Mouse (Mus musculus) midbrain, postnatal 0 days (tissue): ENCODE data around the gene Tff2. TPM values are rescaled to one million over a fixed set of nuclear protein-coding genes. Genes with fewer than 3 reads are reported as not detected.

Experiments
- ATAC-seq: fragments of 200-750 bp; cut with Nextera tagmentation; 2 replicates; pipeline ENCODE4 v1.8.0; 2017; ENCODE audit warnings: moderate number of reproducible peaks, mild to moderate bottlenecking, moderate TSS enrichment, moderate library complexity; ENCODE audit not compliant: low FRiP score
- DNase-seq: peaks from one replicate; pipeline ENCODE4 v3.0.0-alpha.2; 2015; ENCODE audit warnings: low spot score
- H3K27ac ChIP-seq: fragments of 300-500 bp; sonication (generic); 2 replicates; pipeline ENCODE4 v1.5.1; 2014; ENCODE audit warnings: low read depth, mild to moderate bottlenecking, low read length, mixed read lengths
- H3K27me3 ChIP-seq: fragments of 300-500 bp; sonication (generic); 2 replicates; pipeline ENCODE4 v1.6.1; 2014; ENCODE audit warnings: low read length, control low read depth, mixed read lengths; ENCODE audit not compliant: insufficient read depth
- H3K36me3 ChIP-seq: fragments of 300-500 bp; sonication (generic); 2 replicates; pipeline ENCODE4 v1.6.1; 2014; ENCODE audit warnings: low read length, control low read depth, mixed read lengths; ENCODE audit not compliant: insufficient read depth
- H3K4me1 ChIP-seq: fragments of 300-500 bp; sonication (generic); 2 replicates; pipeline ENCODE4 v1.6.1; 2014; ENCODE audit warnings: mild to moderate bottlenecking, control low read depth, antibody characterized with exemption, low read length, mixed read lengths; ENCODE audit not compliant: insufficient read depth
- H3K4me2 ChIP-seq: fragments of 300-500 bp; sonication (generic); 2 replicates; pipeline ENCODE4 v1.6.1; 2014; ENCODE audit warnings: low read depth, mild to moderate bottlenecking, low read length, mixed read lengths; ENCODE audit not compliant: poor library complexity, severe bottlenecking
- H3K4me3 ChIP-seq: fragments of 300-500 bp; sonication (generic); 2 replicates; pipeline ENCODE4 v1.5.1; 2014; ENCODE audit warnings: low read depth, mild to moderate bottlenecking, low read length, moderate library complexity
- H3K9ac ChIP-seq: fragments of 300-500 bp; sonication (generic); replicated peaks from 2 replicates; pipeline ENCODE4 v1.6.1; 2014; ENCODE audit warnings: mild to moderate bottlenecking, low read length, moderate library complexity, mixed read lengths; ENCODE audit not compliant: poor library complexity, severe bottlenecking
- H3K9me3 ChIP-seq: fragments of 300-500 bp; sonication (generic); 2 replicates; pipeline ENCODE4 v1.6.1; 2016; ENCODE audit warnings: low read length, control low read depth
- CTCF ChIP-seq: IDR thresholded peaks from 2 replicates; pipeline ENCODE4 v1.5.1; 2016; ENCODE audit warnings: antibody characterized with exemption, mild to moderate bottlenecking
- WGBS: fragments of 180-500 bp; shearing (Covaris S2); extraction: QIAGEN DNeasy Blood & Tissue Kit; methylation state at CpG from one replicate; pipeline ENCODE4 v1.1.7; 2014; 5-methylcytosine and 5-hydroxymethylcytosine counted together
- polyA plus RNA-seq: library from polyadenylated mRNA; unstranded; fragments of >200 nt; fragmentation: Nextera tagmentation; extraction: Ambion mirVana; gene quantifications from 2 replicates; pipeline ENCODE4 v1.2.1, GENCODE M21; 2015
- total RNA-seq: library from RNA; depleted of rRNA; stranded (reverse); fragments of >200 nt; gene quantifications from 2 replicates; pipeline ENCODE4 v1.2.3, GENCODE M21; 2014; rRNA removed

Gene Tff2
- total and polyA plus RNA-seq, 2 experiments from 2014 or later = not detected

DNA sequence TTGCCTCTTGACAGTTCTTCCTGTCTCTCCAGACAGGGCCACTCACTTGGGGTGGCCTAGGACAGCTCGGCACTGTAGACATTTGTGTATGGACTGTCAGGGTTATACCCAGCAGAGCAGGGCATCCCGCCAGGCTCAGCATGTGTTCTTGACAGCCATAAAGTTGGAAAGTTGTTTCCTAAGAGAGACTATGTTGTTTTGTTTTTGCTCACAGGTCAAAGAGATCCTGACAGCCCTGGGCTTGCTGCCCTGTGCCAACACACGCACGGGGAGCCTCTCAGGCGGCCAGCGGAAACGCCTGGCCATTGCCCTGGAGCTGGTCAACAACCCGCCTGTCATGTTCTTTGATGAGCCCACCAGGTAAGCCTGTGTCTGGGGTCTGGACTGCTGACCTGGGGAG is 40.3 kb downstream of the Tff2 start:
- Histone ChIP-seq H3K4me3 (no peak overlapping the region), H3K4me2 (no peak overlapping the region), H3K27me3 (no peaks in the 10 kb centered on the region), H3K9me3 (no peaks in the 10 kb centered on the region), H3K36me3 (peaks cover 63% of the 10 kb centered on the region), H3K27ac (no peak overlapping the region), H3K9ac (no peak overlapping the region), H3K4me1 (no peaks in the 10 kb centered on the region)
- DNase-seq (no peak), ATAC-seq (no peak)
- WGBS = 84% methylated on average over 8 of the region's 8 CpGs
- TF ChIP-seq CTCF = no peak

DNA sequence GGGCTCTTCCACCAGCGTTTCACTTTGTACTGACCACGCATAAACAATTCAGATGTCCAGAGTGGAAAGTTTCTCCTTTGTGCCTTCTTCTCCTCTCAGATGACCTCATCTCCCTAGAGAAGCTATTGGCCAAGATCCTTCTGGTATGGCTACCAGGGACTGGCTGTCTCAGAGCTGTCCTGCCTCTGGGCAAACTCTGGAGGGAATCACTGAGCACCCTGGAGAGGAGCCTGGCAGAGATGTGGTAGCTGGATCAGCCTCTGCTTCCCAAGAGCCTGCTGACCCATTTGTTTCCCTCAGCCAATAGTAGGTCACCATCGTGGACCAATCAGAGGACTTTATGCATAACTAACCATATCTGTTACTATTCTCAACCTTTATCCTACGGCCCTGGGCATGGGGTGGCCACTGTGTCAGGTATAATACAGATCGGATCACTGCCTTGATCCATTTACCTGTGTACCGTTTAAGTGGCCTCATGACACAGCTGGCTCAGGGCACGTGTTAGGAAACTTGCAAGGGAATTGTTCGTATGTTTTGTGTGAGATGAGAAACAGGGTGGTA is 41.0 kb downstream of the Tff2 start:
- H3K36me3 ChIP-seq = peaks cover 57% of the 10 kb centered on the region
- H3K4me2 ChIP-seq = no peak overlapping the region
- H3K4me3 ChIP-seq = no peak overlapping the region
- H3K27me3 ChIP-seq = no peaks in the 10 kb centered on the region
- no peaks in the 10 kb centered on the region for H3K4me1 ChIP-seq
- 89% methylated on average over 8 of the region's 8 CpGs for WGBS
- no peak overlapping the region for H3K27ac ChIP-seq
- ATAC-seq (no peak), DNase-seq (no peak)
- no peaks in the 10 kb centered on the region for H3K9me3 ChIP-seq
- H3K9ac ChIP-seq = no peak overlapping the region
- TF ChIP-seq CTCF = no peak

DNA sequence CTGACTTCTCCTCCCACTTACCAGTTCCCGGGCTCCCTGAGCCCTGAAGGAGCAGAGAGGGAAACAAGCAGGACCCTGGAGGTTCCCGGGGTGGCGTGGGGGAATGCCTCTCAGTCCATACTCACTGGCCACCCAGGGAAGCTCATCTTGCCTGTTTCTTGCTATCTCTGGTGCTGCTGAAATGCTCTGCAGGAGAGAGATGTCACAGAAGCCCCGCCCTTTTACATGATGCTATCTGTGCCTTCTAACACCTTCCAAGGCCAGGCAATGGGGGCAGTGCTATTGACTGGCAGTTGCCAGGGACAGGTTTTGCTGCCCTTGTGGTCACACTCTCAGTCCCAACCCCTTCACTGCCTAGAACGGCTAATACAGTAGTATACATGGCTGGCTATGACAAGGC is 45.3 kb downstream of the Tff2 start:
- ATAC-seq = no peak
- WGBS = 86% methylated on average over 5 of the region's 5 CpGs
- Histone ChIP-seq H3K9ac (no peak overlapping the region), H3K4me1 (no peaks in the 10 kb centered on the region), H3K27ac (no peak overlapping the region), H3K4me2 (no peak overlapping the region), H3K27me3 (no peaks in the 10 kb centered on the region), H3K36me3 (peaks cover 35% of the 10 kb centered on the region), H3K4me3 (no peak overlapping the region), H3K9me3 (no peaks in the 10 kb centered on the region)
- no peak for TF ChIP-seq CTCF
- no peak for DNase-seq

DNA sequence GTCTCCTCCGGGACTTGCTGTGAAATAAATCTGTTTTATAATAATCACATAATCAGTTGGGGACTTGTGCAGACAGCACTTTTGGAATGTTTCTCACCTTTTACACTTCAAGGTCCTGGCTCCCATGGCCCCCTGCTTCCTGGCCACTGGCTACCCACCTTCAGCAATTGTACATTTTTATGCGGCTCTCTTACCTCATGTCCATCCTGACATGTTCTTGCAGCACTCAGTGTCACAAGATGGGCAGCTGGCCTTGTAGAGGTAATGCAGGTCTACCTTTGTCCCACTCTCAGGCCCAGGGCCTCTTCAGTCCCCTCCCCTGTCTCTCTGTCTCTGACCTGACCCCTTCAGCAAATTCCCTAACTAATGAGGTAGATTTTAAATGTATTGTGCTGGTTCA is 47.2 kb downstream of the Tff2 start:
- H3K36me3 ChIP-seq = peaks cover 20% of the 10 kb centered on the region

DNA sequence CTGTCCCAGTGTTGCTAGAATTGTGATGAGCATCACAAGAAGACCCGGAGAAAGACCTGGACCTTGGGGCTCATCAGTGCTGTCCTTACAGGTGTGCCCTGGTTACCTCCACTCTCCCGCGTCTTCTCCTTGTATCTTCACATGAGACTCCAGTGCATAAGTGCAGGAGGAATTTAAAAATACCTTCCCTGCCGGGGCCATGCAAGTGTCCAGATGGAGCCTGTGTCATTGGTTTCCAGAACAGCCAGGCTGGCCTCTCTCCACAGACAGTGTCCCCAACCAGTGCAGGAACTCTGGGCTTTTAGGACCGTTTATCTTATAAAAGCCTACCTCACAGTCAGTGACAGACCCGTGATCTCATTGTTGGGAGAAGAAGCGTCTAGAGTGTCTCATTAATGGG is 48.5 kb downstream of the Tff2 start:
- no peak for ATAC-seq
- H3K27me3 ChIP-seq = no peaks in the 10 kb centered on the region
- H3K4me1 ChIP-seq = peaks cover 6% of the 10 kb centered on the region; the same call in 1 of the 2 replicates
- H3K27ac ChIP-seq = no peak overlapping the region
- no peak overlapping the region for H3K4me3 ChIP-seq
- H3K4me2 ChIP-seq = no peak overlapping the region
- no peak for DNase-seq
- no peaks in the 10 kb centered on the region for H3K9me3 ChIP-seq
- H3K36me3 ChIP-seq = peaks cover 16% of the 10 kb centered on the region
- 90% methylated on average over 7 of the region's 7 CpGs for WGBS
- no peak overlapping the region for H3K9ac ChIP-seq
- no peak for TF ChIP-seq CTCF

More for the DNA sequence above, 47.2 kb downstream of the Tff2 start:
- H3K4me2 ChIP-seq = no peak overlapping the region
- TF ChIP-seq CTCF = no peak
- 100% methylated on average over 2 of the region's 2 CpGs for WGBS
- H3K9me3 ChIP-seq = no peaks in the 10 kb centered on the region
- DNase-seq = no peak
- H3K27ac ChIP-seq = no peak overlapping the region
- no peak for ATAC-seq
- no peak overlapping the region for H3K4me3 ChIP-seq
- no peak overlapping the region for H3K9ac ChIP-seq
- H3K27me3 ChIP-seq = no peaks in the 10 kb centered on the region
- no peaks in the 10 kb centered on the region for H3K4me1 ChIP-seq

DNA sequence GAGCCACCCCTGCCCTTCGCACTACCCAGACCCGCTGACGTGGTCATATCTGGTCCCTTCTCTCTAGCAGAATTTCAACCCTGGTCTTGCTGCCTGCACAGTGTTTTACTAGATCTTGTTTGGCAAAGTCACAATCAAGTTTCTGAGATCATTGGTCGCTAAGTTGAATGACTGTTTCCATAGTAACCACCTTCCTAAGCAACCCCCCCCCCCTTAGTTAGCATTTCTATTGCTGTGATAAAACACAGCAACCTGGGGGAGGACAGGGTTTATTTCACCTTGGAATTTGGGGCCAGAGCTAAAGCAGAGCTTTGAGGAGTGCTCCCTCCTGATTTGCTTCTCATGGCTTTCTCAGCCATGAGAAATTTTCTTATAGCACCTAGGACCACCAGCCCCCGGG is 49.3 kb downstream of the Tff2 start:
- no peak overlapping the region for H3K27ac ChIP-seq
- no peak overlapping the region for H3K4me2 ChIP-seq
- no peak for TF ChIP-seq CTCF
- H3K9ac ChIP-seq = no peak overlapping the region
- no peak for ATAC-seq
- H3K4me3 ChIP-seq = no peak overlapping the region
- no peaks in the 10 kb centered on the region for H3K9me3 ChIP-seq
- WGBS = 55% methylated on average over 5 of the region's 5 CpGs
- peaks cover 13% of the 10 kb centered on the region; the same call in 1 of the 2 replicates for H3K4me1 ChIP-seq
- no peak for DNase-seq
- peaks cover 14% of the 10 kb centered on the region for H3K36me3 ChIP-seq
- H3K27me3 ChIP-seq = no peaks in the 10 kb centered on the region

Other genes starting within 250 kb of the Tff2 start
- 3.3 and 3.4 TPM in 2 replicates for gene Glp1r, start 242.5 kb downstream of the Tff2 start, total RNA-seq
- 1.2 and 1.5 TPM in 2 replicates for gene Glp1r, start 242.5 kb downstream of the Tff2 start, polyA plus RNA-seq
- gene Umodl1, start 189.6 kb downstream of the Tff2 start, total RNA-seq = 0.16 and 1.2 TPM in 2 replicates
- gene Umodl1, start 189.6 kb downstream of the Tff2 start, polyA plus RNA-seq = 0.12 and 0.15 TPM in 2 replicates
- gene Abcg1, start 86.6 kb downstream of the Tff2 start, total RNA-seq = 29.2 and 38.7 TPM in 2 replicates
- 19.6 and 20.7 TPM in 2 replicates for gene Abcg1, start 86.6 kb downstream of the Tff2 start, polyA plus RNA-seq
- gene Tff3, start 14.6 kb downstream of the Tff2 start, total RNA-seq = not detected in 2 replicates
- 0.52 and 0.83 TPM in 2 replicates for gene Tff3, start 14.6 kb downstream of the Tff2 start, polyA plus RNA-seq
- gene Tff1, start 21.0 kb upstream of the Tff2 start, total RNA-seq = not detected in 2 replicates
- gene Tff1, start 21.0 kb upstream of the Tff2 start, polyA plus RNA-seq = not detected in 2 replicates
- 0.16 TPM in 1 of 2 replicates, not detected in the other for gene Tmprss3, start 54.7 kb upstream of the Tff2 start, total RNA-seq
- gene Tmprss3, start 54.7 kb upstream of the Tff2 start, polyA plus RNA-seq = 0.10 and 0.27 TPM in 2 replicates
- gene Ubash3a, start 63.6 kb upstream of the Tff2 start, total RNA-seq = not detected in 2 replicates
- gene Ubash3a, start 63.6 kb upstream of the Tff2 start, polyA plus RNA-seq = 0.20 TPM in 1 of 2 replicates, not detected in the other
- 2.8 and 3.5 TPM in 2 replicates for gene Rsph1, start 133.1 kb upstream of the Tff2 start, total RNA-seq
- 6.0 and 8.5 TPM in 2 replicates for gene Rsph1, start 133.1 kb upstream of the Tff2 start, polyA plus RNA-seq
- 11.0 and 12.7 TPM in 2 replicates for gene Slc37a1, start 142.5 kb upstream of the Tff2 start, total RNA-seq
- 6.9 and 7.6 TPM in 2 replicates for gene Slc37a1, start 142.5 kb upstream of the Tff2 start, polyA plus RNA-seq
- gene Pde9a, start 241.9 kb upstream of the Tff2 start, total RNA-seq = 27.3 and 40.2 TPM in 2 replicates
- 32.2 and 36.4 TPM in 2 replicates for gene Pde9a, start 241.9 kb upstream of the Tff2 start, polyA plus RNA-seq